In genomic region chr1:80339425-80340021, GRCm38 (mm10) we compare ENCODE assay signal across 8 mouse cellular contexts. TPM values are rescaled to one million over a fixed set of nuclear protein-coding genes. Genes with fewer than 3 reads are reported as not detected.
A peak's percentile ranks its signal among the peaks of the same experiment; 100 is the strongest.
DNase-seq lines count a peak whose midpoint lies in the region; ATAC-seq lines count a peak whose summit lies in the region.

No protein-coding gene starts in this region.

- H3K4me1 ChIP-seq in heart, embryonic 13.5 days = peaks cover 40% of the 10 kb centered on the region

- peak overlapping the region; percentile 99 for H3K27ac ChIP-seq in heart, embryonic 13.5 days (replicated peaks)

- no peaks in the 10 kb centered on the region for H3K27me3 ChIP-seq in heart, embryonic 13.5 days (replicated peaks)

- peak; percentile 16 for DNase-seq in gastrocnemius, adult 18-20 months (ENCODE audit: low spot score)
- DNase-seq in gastrocnemius, postnatal 10 days = no peak
- peak; percentile 44 for DNase-seq in CD4-positive, CD25-positive, alpha-beta regulatory T cell, adult 2 months (ENCODE audit: low read depth, low spot score)
- peak; percentile 13 for DNase-seq in layer of hippocampus, adult 9-11 months
- peak; percentile 19 for DNase-seq in lung, postnatal 36 days
- DNase-seq in skeletal muscle tissue, adult 2 months (ENCODE audit: low read depth, low spot score) = peak; percentile 13

- 0 out of 2 replicates have a peak, but pooled peaks have one; percentile 4 for ATAC-seq in common myeloid progenitor, adult 5-6 weeks (replicated peaks; ENCODE audit: low read depth, poor library complexity, severe bottlenecking)
- no peak; the same call in 1 of the 2 replicates for ATAC-seq in heart, embryonic 13.5 days (ENCODE audit: extremely low read depth, insufficient number of reproducible peaks, low FRiP score, low TSS enrichment)

- peak overlapping the region; percentile 96 for H3K4me2 ChIP-seq in heart, embryonic 13.5 days

- under 1% methylated on average over 33 of the region's 33 CpGs for WGBS in heart, embryonic 13.5 days

- no peaks in the 10 kb centered on the region for H3K9me3 ChIP-seq in heart, embryonic 13.5 days

- H3K9ac ChIP-seq in heart, embryonic 13.5 days = peak overlapping the region; percentile 100

- H3K36me3 ChIP-seq in heart, embryonic 13.5 days = no peaks in the 10 kb centered on the region

- peak overlapping the region; percentile 81 for H3K4me3 ChIP-seq in heart, embryonic 13.5 days

RNA-seq across cellular contexts. Expression of gene Cul3, which starts 0.8 kb away (rescaled TPM):
- 100 to 1,000 TPM; 244 to 265 TPM for total RNA-seq in gastrocnemius, adult 18-20 months (2021)
- 100 to 1,000 TPM; 151 to 168 TPM for total RNA-seq in gastrocnemius, postnatal 10 days (2021)
- 239 and 469 TPM in 2 replicates for total RNA-seq in common myeloid progenitor, adult 5-6 weeks (2017)
- polyA plus RNA-seq in heart, embryonic 13.5 days (2015; fragmentation: Nextera tagmentation; extraction: Ambion mirVana) = 20.0 and 24.0 TPM in 2 replicates
